Mouse (Mus musculus) T-cell, adult 2 months (primary cell): ENCODE results near the gene Abcc10.
A peak's percentile ranks its signal among the peaks of the same experiment; 100 is the strongest.

Experiments
- DNase-seq: peaks from one replicate; pipeline ENCODE4 v3.0.0; 2022; ENCODE audit warnings: low spot score

Gene Abcc10

DNA sequence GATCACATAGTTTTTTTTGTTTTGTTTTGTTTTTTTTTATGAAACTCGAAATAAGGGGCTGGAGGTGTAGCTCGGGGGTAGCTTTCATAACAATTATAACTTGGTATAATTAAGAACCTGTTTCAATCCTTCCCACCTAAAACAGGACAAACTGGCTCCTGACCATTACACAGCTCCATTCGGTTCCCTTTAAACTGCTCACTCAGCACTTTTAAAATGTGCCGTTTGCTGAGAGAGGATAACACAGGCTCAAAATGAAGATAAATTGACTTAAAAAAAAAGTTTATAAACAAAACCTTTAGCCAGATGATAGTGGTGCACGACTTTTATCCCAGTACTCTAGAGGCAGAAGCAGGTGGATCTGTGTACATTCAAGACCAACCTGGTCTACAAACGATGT lies 42.7 kb downstream of the Abcc10 start:
- no peak for DNase-seq

- DNase-seq, result no peak
Measured at GRCm38 (mm10) chr17:46284653-46285052, 43.5 kb downstream of the Abcc10 start.

DNA sequence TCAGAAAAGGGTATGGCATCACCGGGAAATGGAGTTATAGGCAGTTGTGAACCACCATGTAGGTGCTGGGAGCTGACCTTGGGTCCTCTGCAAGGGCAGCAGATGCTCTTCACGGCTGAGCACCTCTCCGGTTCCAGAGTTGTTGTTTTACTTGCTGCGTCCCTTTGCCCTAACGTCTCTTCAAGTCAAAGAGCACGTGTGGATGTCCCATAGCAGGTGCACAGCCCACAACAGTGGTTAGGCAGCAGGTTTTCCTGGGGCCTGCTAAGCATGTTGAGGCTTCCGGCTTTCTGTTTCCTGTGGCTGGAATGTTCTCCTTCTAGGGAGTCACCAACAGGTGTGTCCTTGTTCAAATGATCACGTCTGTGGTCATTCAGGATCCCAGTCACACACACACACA lies 44.2 kb downstream of the Abcc10 start:
- DNase-seq, result no peak

GRCm38 (mm10) chr17:46283140-46283539 lies 45.0 kb downstream of the Abcc10 start:
- DNase-seq, result no peak

DNA sequence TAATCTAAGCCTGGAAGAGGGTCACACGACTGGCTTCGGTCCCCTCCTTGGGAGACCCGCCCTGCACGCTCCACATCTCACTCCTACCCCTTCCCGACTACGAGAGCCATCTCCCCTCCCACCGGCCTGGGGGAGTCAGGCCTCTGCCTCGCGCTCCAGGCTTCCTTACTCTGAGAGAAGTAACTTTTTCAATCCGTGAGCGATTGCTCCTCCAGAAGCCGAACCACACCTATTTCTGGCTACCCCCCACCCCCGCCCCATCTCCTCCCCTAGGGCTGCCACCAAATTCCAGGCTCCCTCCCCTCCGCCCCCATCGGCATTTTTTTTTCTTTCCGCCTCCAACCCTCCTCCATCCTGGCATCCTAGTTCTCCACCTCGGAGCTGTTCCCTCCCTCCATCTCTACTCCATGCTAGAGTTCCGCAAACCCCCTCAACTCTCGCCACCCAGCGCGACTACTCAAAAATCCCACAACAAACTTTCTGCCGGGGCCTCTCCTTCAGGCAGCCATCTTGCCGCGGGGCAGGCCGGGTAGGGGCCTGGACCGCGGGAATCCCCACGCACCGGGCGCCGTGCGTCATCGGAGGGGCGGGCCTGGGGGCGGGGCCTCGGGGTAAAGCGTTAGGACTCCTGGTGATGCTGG lies 45.5 kb downstream of the Abcc10 start, which contains the start of gene Tjap1:
Gene Tjap1, minus strand, starts transcription at position 544 of the 641 bp plus-strand sequence.
- peak; percentile 81 for DNase-seq

- no peak for DNase-seq
Measured at GRCm38 (mm10) chr17:46278011-46278765, 50.0 kb downstream of the Abcc10 start.

DNA sequence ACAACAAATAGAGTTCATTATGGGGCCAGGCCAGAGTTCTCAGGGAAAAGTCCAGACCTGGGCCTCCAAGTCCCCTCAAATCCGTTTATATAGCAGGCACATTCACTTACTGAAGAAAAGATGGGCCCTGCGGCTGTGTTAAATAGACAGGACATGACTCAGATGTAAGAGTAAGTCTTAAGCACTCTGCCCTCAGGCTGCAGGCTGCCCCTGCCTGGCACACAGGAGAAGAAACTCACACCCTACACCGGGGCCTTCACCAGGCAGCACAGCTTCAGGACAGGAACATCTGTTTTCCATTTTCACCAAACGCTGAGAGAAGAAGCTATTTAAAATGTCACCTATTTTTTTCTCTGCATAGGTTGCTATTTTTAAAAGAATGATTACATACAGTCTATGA lies 50.6 kb downstream of the Abcc10 start:
- no peak for DNase-seq

GRCm38 (mm10) chr17:46275506-46275905 lies 52.6 kb downstream of the Abcc10 start:
- DNase-seq, result no peak

GRCm38 (mm10) chr17:46275034-46275433 lies 53.1 kb downstream of the Abcc10 start:
- no peak for DNase-seq

- no peak for DNase-seq
Measured at GRCm38 (mm10) chr17:46274465-46274864, 53.7 kb downstream of the Abcc10 start.

DNA sequence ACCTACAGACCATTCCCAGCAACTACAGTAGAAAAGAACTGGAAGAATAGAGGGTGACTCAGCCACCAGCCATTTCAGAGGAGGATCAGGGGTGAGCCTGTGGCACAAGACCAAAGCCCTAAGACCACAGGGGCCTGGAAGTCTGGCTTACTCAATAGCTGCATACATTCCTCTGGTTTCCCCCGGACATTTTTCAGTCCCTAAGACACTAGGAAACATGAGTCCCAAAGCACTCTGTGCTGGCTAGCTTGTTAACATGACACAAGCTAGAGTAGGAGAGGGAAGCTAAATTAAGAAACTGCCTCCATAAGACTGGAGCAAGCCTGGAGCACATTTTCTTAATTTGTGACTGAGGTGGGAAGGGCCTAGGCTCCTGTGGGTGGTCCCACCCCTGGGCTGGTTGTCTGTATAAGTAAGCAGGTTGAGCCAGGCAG lies 54.3 kb downstream of the Abcc10 start:
- DNase-seq, result no peak

DNA sequence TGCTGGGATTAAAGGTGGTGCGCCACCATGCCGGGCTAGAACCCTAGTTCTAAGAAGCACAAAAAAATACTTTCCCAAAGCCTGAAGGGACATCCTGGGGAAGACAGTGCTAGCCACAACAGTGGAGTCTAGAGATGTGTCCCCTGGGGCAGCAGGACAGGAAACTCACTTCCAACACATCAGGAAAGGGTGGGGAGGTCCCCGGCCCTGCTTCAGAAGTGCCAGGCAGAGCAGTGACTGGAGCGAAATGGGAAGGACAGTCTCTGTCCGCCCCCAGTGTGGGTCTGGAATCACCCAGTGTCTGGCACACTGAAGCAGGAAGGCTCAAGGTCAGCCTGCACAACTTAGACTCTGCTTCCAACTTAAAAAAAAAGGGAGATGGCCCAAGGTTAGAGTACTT lies 55.5 kb downstream of the Abcc10 start:
- no peak for DNase-seq

DNA sequence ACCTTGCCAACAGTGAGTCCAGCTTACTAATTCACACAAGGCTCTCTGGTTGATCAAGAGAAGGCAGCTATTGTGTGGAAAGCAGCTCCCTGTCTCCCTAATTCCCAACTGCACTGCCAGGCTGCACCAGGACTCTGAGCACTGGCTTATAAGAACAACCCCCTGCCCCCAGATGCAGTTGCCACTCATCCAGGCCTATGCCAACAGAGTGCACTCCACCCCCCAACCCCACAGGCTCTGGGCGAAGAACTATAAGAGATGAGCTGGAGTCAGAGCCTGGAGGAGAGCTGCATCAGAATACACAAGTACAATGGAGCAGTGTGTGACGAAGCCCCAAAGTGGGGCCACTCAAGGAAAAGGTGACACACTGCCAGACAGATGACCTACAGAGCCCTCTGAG lies 56.1 kb downstream of the Abcc10 start:
- DNase-seq, result no peak

DNA sequence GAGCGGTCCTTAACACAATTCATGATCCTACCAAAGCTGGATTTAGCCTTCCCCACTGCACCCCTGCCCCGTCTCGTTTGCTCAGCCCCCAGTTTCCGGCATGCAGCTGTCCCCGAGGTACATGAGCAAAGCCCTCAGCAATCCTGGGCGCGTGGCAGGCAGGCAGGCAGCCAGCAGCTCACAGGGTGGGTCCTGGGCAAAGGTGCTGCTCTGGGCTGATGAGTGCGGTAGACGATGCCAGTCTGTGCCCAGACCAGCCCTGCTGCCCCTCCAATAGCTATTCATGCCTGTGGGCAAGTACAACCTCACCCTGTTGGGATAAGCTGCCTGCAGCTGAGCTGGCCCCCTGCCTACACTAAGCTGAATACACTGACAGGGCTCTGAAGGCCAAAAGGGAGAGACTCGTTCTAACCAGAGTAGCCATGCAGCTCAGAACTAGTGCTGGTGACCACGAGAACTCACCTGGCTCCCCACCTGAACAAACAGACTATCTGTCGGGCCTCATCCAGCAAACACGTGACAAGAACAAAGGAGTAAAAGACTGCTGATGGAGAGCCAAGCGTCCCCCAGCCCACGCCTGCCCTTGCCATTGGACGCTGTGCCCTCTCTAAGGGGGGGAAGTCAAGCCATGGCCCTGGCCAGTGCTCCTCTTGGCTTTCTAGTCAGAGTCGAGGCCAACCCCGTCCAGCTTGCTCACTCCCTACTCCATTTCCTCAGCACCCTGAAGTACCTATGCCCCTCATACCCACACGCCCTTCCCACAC lies 58.2 kb downstream of the Abcc10 start:
- DNase-seq, result no peak

GRCm38 (mm10) chr17:46268026-46268720 lies 60.0 kb downstream of the Abcc10 start:
- no peak for DNase-seq

- no peak for DNase-seq
Measured at GRCm38 (mm10) chr17:46267511-46267910, 60.6 kb downstream of the Abcc10 start.

DNA sequence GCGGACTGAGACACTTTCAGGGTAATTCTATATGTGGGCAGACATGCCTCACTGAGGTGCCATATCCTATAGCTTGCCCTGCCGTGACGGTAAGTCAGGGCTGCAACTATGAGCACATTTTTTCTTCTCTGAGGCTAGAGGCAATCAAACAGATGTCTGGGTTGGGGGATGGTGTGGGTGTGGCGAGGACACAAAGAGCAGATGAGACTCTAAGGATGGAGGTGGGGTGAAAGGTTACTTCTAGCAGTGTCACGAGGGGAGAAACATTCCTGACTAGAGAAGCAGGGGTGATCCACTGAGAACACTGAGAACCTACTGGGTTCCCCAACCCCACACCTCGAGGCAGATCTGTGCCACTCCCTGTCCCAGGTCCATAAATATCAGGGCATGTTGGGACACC lies 61.2 kb downstream of the Abcc10 start:
- DNase-seq, result no peak

- DNase-seq, result peak; percentile 66
Measured at GRCm38 (mm10) chr17:46265918-46266618, 62.1 kb downstream of the Abcc10 start.

DNA sequence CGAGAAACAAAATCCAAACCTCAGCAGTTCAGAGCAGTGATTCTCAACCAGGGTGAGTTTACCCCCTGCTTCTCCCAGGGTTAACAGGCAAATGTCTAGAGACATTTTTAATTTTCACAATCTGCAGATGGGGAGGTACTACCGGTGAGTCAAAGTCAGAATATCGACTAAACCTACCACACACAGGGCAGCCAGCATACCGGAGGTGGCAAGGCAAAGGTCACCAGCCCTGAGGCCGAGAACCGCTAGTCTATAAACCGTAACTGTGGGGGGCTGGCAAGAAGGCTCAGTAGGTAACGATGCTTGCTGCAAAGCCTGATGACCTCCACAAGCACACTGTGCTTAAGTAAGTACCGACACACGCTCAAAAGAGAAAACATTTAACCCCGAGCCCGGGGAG lies 62.6 kb downstream of the Abcc10 start:
- no peak for DNase-seq

DNA sequence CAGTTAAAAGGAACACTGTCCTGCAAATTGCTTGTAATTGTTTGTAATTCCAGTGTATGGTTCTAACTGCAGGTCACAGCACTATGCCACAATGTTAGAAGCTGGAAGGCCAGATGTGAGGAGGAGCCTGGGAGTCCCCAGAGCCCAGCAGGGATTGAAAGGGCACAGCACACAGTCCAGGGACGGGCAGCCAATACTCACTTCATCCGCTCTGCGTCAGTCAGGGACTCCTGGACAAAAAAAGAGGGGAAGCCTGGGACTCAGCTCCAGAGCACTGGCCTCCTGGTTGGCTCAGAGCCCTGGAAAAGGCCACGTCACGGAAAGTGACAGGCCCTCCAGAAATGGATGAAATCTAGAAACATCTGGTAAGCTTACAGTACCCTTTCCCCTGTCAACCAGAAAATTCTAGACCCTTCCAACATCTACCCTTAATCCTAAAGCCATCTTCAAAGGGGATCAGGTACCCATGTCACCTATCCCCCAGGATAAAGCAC lies 65.9 kb downstream of the Abcc10 start:
- no peak for DNase-seq

GRCm38 (mm10) chr17:46259675-46260074 lies 68.5 kb downstream of the Abcc10 start:
- no peak for DNase-seq
